Mouse (Mus musculus): ENCODE results near the gene Strip1. TPM values are rescaled to one million over a fixed set of nuclear protein-coding genes. Genes with fewer than 3 reads are reported as not detected.

The Strip1 gene
- 4.4 TPM for polyA plus RNA-seq (2014; fragmentation: Illumina TruSeq; extraction: RNeasy Lipid Tissue Mini Kit (QIAGEN cat#74804); ENCODE audit: low read depth, low replicate concordance)

GRCm38 (mm10) chr3:107631523-107631958, at the start of gene Strip1:
Strip1 (minus strand) TSS chr3:107631694.

DNA sequence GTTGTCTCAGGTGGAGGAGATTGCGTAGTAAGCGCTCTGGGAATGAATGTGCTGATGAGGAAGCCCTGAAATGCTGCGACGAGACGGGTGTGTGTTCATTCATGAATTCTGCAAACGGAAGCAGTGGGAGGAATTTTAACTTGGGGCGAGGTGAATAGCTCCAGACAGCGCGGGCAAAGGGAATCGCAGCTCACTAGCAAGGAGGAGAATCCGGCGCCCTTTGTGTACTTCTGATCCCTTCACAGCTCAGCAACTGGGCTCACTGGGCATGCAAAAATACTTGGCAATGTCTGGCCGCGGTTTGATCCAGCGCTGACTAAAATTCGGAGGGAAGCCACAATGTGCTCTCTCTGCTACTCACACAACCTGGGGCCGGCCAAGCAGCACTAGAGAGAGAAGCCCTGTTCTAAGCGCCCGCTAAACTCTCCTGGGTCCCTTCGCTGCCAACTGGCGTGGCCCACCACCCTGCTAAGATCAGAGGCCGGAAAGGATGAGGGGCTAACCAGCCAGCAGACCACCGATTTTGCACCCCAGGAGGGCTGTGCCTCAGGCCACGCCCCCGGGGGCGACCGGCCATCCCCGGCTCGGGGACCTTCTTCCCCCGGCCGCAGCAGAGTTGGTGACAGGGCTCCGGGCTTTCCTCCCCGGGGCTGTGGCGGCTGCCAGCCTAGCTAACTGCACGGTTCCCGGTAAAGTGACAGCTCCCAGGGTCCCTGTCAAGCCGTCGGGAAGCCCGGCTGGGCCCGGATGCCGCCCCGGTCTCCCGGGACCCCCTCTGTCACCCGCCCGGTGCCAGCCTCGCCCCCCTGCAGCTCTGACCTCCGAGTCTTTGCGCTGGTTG, 592 bp downstream of the Strip1 start, which contains the start of gene Gm10961:
TSS of gene Gm10961 (plus strand) at position 641 of the 841 bp plus-strand sequence.

GRCm38 (mm10) chr3:107594662-107595263, 36.7 kb downstream of the Strip1 start, which contains the start of gene Alx3:
Alx3 (plus strand) TSS chr3:107595031.

Other genes starting within 250 kb of the Strip1 start
- gene Kcnc4, start 172.1 kb downstream of the Strip1 start, polyA plus RNA-seq (2014; fragmentation: Illumina TruSeq; extraction: RNeasy Lipid Tissue Mini Kit (QIAGEN cat#74804); ENCODE audit: low read depth, low replicate concordance) = not detected
- gene Slc6a17, start 113.7 kb downstream of the Strip1 start, polyA plus RNA-seq (2014; fragmentation: Illumina TruSeq; extraction: RNeasy Lipid Tissue Mini Kit (QIAGEN cat#74804); ENCODE audit: low read depth, low replicate concordance) = 0.41 TPM
- 75.8 TPM for gene Ubl4b, start 76.6 kb downstream of the Strip1 start, polyA plus RNA-seq (2014; fragmentation: Illumina TruSeq; extraction: RNeasy Lipid Tissue Mini Kit (QIAGEN cat#74804); ENCODE audit: low read depth, low replicate concordance)
- gene Alx3, start 36.7 kb downstream of the Strip1 start, polyA plus RNA-seq (2014; fragmentation: Illumina TruSeq; extraction: RNeasy Lipid Tissue Mini Kit (QIAGEN cat#74804); ENCODE audit: low read depth, low replicate concordance) = 0.11 TPM
- gene Gm10961, start 372 bp downstream of the Strip1 start, polyA plus RNA-seq (2014; fragmentation: Illumina TruSeq; extraction: RNeasy Lipid Tissue Mini Kit (QIAGEN cat#74804); ENCODE audit: low read depth, low replicate concordance) = not detected
- 85.4 TPM for gene Ahcyl1, start 64.9 kb upstream of the Strip1 start, polyA plus RNA-seq (2014; fragmentation: Illumina TruSeq; extraction: RNeasy Lipid Tissue Mini Kit (QIAGEN cat#74804); ENCODE audit: low read depth, low replicate concordance)
- 2.3 TPM for gene Csf1, start 128.8 kb upstream of the Strip1 start, polyA plus RNA-seq (2014; fragmentation: Illumina TruSeq; extraction: RNeasy Lipid Tissue Mini Kit (QIAGEN cat#74804); ENCODE audit: low read depth, low replicate concordance)
- gene Eps8l3, start 245.5 kb upstream of the Strip1 start, polyA plus RNA-seq (2014; fragmentation: Illumina TruSeq; extraction: RNeasy Lipid Tissue Mini Kit (QIAGEN cat#74804); ENCODE audit: low read depth, low replicate concordance) = 7.9 TPM